In genomic region chr8:26706768-26707156, GRCm38 (mm10) we compare ENCODE assay signal across 23 mouse cellular contexts.
DNase-seq lines count a peak whose midpoint lies in the region; ATAC-seq and TF ChIP-seq lines count a peak whose summit lies in the region.
"Had no signal": no experiment of that assay in that cellular context is flagged by ENCODE, and none has a peak within 500 bp of the region (broad histone marks: within the 10 kb centered on the region; RNA-seq: fewer than 3 reads in every experiment).

No protein-coding gene starts in this region.

- H3K9me3 ChIP-seq in hindbrain, embryonic 12.5 days (replicated peaks) = no peaks in the 10 kb centered on the region
- H3K9me3 ChIP-seq in hindbrain, embryonic 16.5 days (ENCODE audit: control insufficient read depth, low read length) = no peaks in the 10 kb centered on the region
- H3K9me3 ChIP-seq in hindbrain, embryonic 15.5 days = no peaks in the 10 kb centered on the region
- H3K9me3 ChIP-seq in hindbrain, embryonic 10.5 days = no peaks in the 10 kb centered on the region
- H3K9me3 ChIP-seq in CH12.LX (replicated peaks; ENCODE audit: low read length) = no peaks in the 10 kb centered on the region
- no peaks in the 10 kb centered on the region for H3K9me3 ChIP-seq in liver, embryonic 12.5 days (replicated peaks)
- H3K9me3 ChIP-seq: forebrain, embryonic 10.5 days; forebrain, embryonic 13.5 days; G1E; heart, embryonic 10.5 days; heart, embryonic 13.5 days had no signal

- H3K4me2 ChIP-seq in hindbrain, embryonic 12.5 days (replicated peaks) = no peak overlapping the region
- no peak overlapping the region for H3K4me2 ChIP-seq in hindbrain, embryonic 16.5 days (ENCODE audit: low read length)
- no peak overlapping the region for H3K4me2 ChIP-seq in hindbrain, embryonic 15.5 days
- H3K4me2 ChIP-seq in CH12.LX (ENCODE audit: insufficient read depth, low read depth, poor library complexity, severe bottlenecking) = peak overlapping the region; percentile 61; the same call in 1 of the 2 replicates
- H3K4me2 ChIP-seq in liver, embryonic 12.5 days = no peak overlapping the region
- H3K4me2 ChIP-seq: forebrain, embryonic 13.5 days; heart, embryonic 13.5 days had no signal

- dilution Hi-C loops in CH12.LX (cut with MboI; ENCODE audit: extremely low pct_ligation_motif_present, extremely low pct_unique_long_range_greater_than_20kb, low sequenced_read_pairs) = no loop called here

- DNase-seq in hindbrain, embryonic 10.5 days (ENCODE audit: low spot score) = no peak
- no peak for DNase-seq in CH12.LX (ENCODE audit: extremely low read depth)
- DNase-seq: adrenal gland, postnatal 10 days; adrenal gland, postnatal 36 days; cerebellum, adult 18-20 months; cerebellum, adult 9-10 months; cerebellum, postnatal 14 days; gastrocnemius, postnatal 10 days; gastrocnemius, postnatal 36 days; heart, adult 2 months; heart, postnatal 14 days; heart, postnatal 4 days; kidney, adult 18-20 months had no signal

- 91% methylated on average over 7 of the region's 7 CpGs for WGBS in hindbrain, embryonic 12.5 days
- 85% methylated on average over 7 of the region's 7 CpGs for WGBS in hindbrain, embryonic 16.5 days
- WGBS in hindbrain, embryonic 15.5 days = 83% methylated on average over 7 of the region's 7 CpGs
- WGBS in hindbrain, embryonic 10.5 days = 96% methylated on average over 7 of the region's 7 CpGs
- 85% methylated on average over 7 of the region's 7 CpGs for WGBS in liver, embryonic 12.5 days (ENCODE audit: insufficient replicate concordance)

- H3K27me3 ChIP-seq in hindbrain, embryonic 12.5 days = peaks cover 6% of the 10 kb centered on the region; the same call in 1 of the 2 replicates
- H3K27me3 ChIP-seq in hindbrain, embryonic 16.5 days (replicated peaks; ENCODE audit: control insufficient read depth, insufficient read depth, low read length) = no peaks in the 10 kb centered on the region
- 0 out of 2 replicates have a peak, but pooled peaks cover 3% of the 10 kb centered on the region for H3K27me3 ChIP-seq in hindbrain, embryonic 15.5 days
- H3K27me3 ChIP-seq in hindbrain, embryonic 10.5 days (ENCODE audit: insufficient read depth, poor library complexity, severe bottlenecking) = no peaks in the 10 kb centered on the region
- no peaks in the 10 kb centered on the region for H3K27me3 ChIP-seq in CH12.LX (replicated peaks)
- H3K27me3 ChIP-seq in liver, embryonic 12.5 days (replicated peaks) = no peaks in the 10 kb centered on the region
- H3K27me3 ChIP-seq: Patski had no signal

- no peak for TF ChIP-seq RAD21 in CH12.LX (IDR thresholded peaks at IDR 0.05; ENCODE audit: low read depth, low read length)

- ATAC-seq in hindbrain, embryonic 12.5 days (ENCODE audit: low FRiP score) = peak; percentile 19; the same call in 1 of the 2 replicates
- no peak for ATAC-seq in hindbrain, embryonic 16.5 days
- ATAC-seq in hindbrain, embryonic 15.5 days (ENCODE audit: low FRiP score, low read depth) = no peak
- ATAC-seq in liver, embryonic 12.5 days = no peak
- ATAC-seq: forebrain, embryonic 13.5 days; Patski had no signal

- 0 out of 2 replicates have a peak, but pooled peaks cover 3% of the 10 kb centered on the region for H3K4me1 ChIP-seq in hindbrain, embryonic 12.5 days
- no peaks in the 10 kb centered on the region for H3K4me1 ChIP-seq in hindbrain, embryonic 16.5 days (ENCODE audit: control insufficient read depth, insufficient read depth, low read depth, low read length)
- no peaks in the 10 kb centered on the region for H3K4me1 ChIP-seq in hindbrain, embryonic 15.5 days (replicated peaks)
- 0 out of 2 replicates have a peak, but pooled peaks cover 2% of the 10 kb centered on the region for H3K4me1 ChIP-seq in hindbrain, embryonic 10.5 days (replicated peaks)
- H3K4me1 ChIP-seq in CH12.LX (ENCODE audit: control insufficient read depth in 1 of 2, insufficient read depth in 2 of 2) = peaks cover 11 to 31% of the 10 kb centered on the region in 2 experiments
- H3K4me1 ChIP-seq in liver, embryonic 12.5 days = no peaks in the 10 kb centered on the region
- H3K4me1 ChIP-seq: heart, embryonic 10.5 days had no signal

- TF ChIP-seq EP300 in CH12.LX (IDR thresholded peaks at IDR 0.05; ENCODE audit: low read length) = no peak

- no peak overlapping the region for H3K9ac ChIP-seq in hindbrain, embryonic 12.5 days
- no peak overlapping the region for H3K9ac ChIP-seq in hindbrain, embryonic 16.5 days (ENCODE audit: low read depth, low read length)
- H3K9ac ChIP-seq in hindbrain, embryonic 15.5 days = no peak overlapping the region
- H3K9ac ChIP-seq in CH12.LX (ENCODE audit: insufficient read depth, low read depth) = no peak overlapping the region
- no peak overlapping the region for H3K9ac ChIP-seq in liver, embryonic 12.5 days
- H3K9ac ChIP-seq: forebrain, embryonic 13.5 days; heart, embryonic 13.5 days had no signal

- H3K36me3 ChIP-seq in hindbrain, embryonic 12.5 days = no peaks in the 10 kb centered on the region
- H3K36me3 ChIP-seq in hindbrain, embryonic 16.5 days (ENCODE audit: control insufficient read depth, insufficient read depth, low read length) = no peaks in the 10 kb centered on the region
- no peaks in the 10 kb centered on the region for H3K36me3 ChIP-seq in hindbrain, embryonic 15.5 days
- no peaks in the 10 kb centered on the region for H3K36me3 ChIP-seq in hindbrain, embryonic 10.5 days
- no peaks in the 10 kb centered on the region for H3K36me3 ChIP-seq in CH12.LX (replicated peaks in 1 of 2; ENCODE audit: control insufficient read depth in 1 of 2, insufficient read depth in 1 of 2, low read length in 1 of 2)
- H3K36me3 ChIP-seq in liver, embryonic 12.5 days = no peaks in the 10 kb centered on the region
- H3K36me3 ChIP-seq: forebrain, embryonic 10.5 days; G1E; heart, embryonic 10.5 days; heart, embryonic 13.5 days had no signal

- no peaks in the 10 kb centered on the region for H3K79me2 ChIP-seq in CH12.LX (replicated peaks; ENCODE audit: control insufficient read depth, extremely low read depth, insufficient read depth, poor library complexity, severe bottlenecking)

- in situ Hi-C loops in CH12.LX (cut with MboI; ENCODE audit: low pct_ligation_motif_present, low pct_unique_long_range_greater_than_20kb, low sequenced_read_pairs) = no loop called here

- no peak for TF ChIP-seq CTCF in CH12.LX (conservative IDR thresholded peaks at IDR 0.05 in 1 of 2, IDR thresholded peaks at IDR 0.05 in 1 of 2; ENCODE audit: low read depth in 2 of 2, low read length in 2 of 2)

- no peak for TF ChIP-seq POLR2A in CH12.LX (IDR thresholded peaks at IDR 0.05; ENCODE audit: low read depth, low read length)

- H3K27ac ChIP-seq in hindbrain, embryonic 12.5 days = no peak overlapping the region
- H3K27ac ChIP-seq in hindbrain, embryonic 16.5 days (ENCODE audit: low read depth, low read length) = no peak overlapping the region
- 0 out of 2 replicates have a peak overlapping the region, but pooled peaks have one; percentile 11 for H3K27ac ChIP-seq in hindbrain, embryonic 15.5 days (replicated peaks)
- H3K27ac ChIP-seq in hindbrain, embryonic 10.5 days = no peak overlapping the region
- H3K27ac ChIP-seq in CH12.LX (ENCODE audit: insufficient read depth, low read depth) = no peak overlapping the region
- H3K27ac ChIP-seq in liver, embryonic 12.5 days = no peak overlapping the region
- H3K27ac ChIP-seq: forebrain, embryonic 10.5 days; forebrain, embryonic 13.5 days; heart, adult 2 months; heart, embryonic 10.5 days; heart, embryonic 13.5 days had no signal

- H3K4me3 ChIP-seq in hindbrain, embryonic 12.5 days = no peak overlapping the region
- H3K4me3 ChIP-seq in hindbrain, embryonic 16.5 days (ENCODE audit: low read length) = no peak overlapping the region
- no peak overlapping the region for H3K4me3 ChIP-seq in hindbrain, embryonic 15.5 days
- no peak overlapping the region for H3K4me3 ChIP-seq in hindbrain, embryonic 10.5 days
- no peak overlapping the region for H3K4me3 ChIP-seq in CH12.LX (replicated peaks in 1 of 3; ENCODE audit: low read depth in 2 of 3, low read length in 2 of 3, poor library complexity in 1 of 3)
- no peak overlapping the region for H3K4me3 ChIP-seq in liver, embryonic 12.5 days
- H3K4me3 ChIP-seq: forebrain, embryonic 10.5 days; forebrain, embryonic 13.5 days; heart, adult 2 months; heart, embryonic 10.5 days; heart, embryonic 13.5 days had no signal

TF ChIP-seq in CH12.LX, 34 proteins besides CTCF, POLR2A, EP300 and RAD21:
- TF ChIP-seq ZNF384 (IDR thresholded peaks at IDR 0.05; ENCODE audit: low read depth, low read length) (no peak), SMC3 (IDR thresholded peaks at IDR 0.05; ENCODE audit: low read depth, low read length) (no peak), ELF1 (IDR thresholded peaks at IDR 0.05; ENCODE audit: low read depth, low read length) (0 out of 2 replicates have a peak, but pooled peaks have one; percentile 5), PAX5 (IDR thresholded peaks at IDR 0.05; ENCODE audit: low read length) (no peak)
